Mouse (Mus musculus) bone marrow macrophage, adult 2 months (primary cell): ENCODE results near the gene Sstr3.

ENCODE experiments used
- CTCF ChIP-seq: IDR thresholded peaks from 2 replicates; pipeline ENCODE4 v1.5.1; 2012; ENCODE audit warnings: low read depth, mild to moderate bottlenecking, low read length, moderate library complexity
- POLR2A ChIP-seq: IDR thresholded peaks from 2 replicates; pipeline ENCODE4 v1.6.1; 2012; ENCODE audit warnings: mild to moderate bottlenecking, low read depth, low read length, borderline replicate concordance

DNA sequence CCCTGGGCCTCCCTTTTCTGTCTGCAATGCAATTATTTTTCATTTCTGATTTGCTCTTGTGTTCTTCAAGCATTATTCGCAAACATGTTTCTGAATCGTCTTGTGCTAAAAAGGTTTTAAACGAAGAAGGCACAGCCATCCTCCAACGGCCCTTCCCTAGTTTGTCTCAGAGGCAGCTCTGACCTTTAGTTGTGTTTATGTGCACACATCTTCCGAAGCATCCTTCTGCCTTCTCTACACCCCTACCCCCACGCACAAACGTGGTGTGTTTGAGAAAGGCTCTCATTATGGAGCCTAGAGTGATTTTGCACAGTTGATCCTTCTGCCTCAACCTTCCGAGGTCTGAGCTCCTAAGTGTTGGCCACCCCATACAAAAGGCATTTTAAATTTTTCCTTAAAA lies 4.2 kb upstream of the Sstr3 start:
- TF ChIP-seq CTCF = no peak
- no peak for TF ChIP-seq POLR2A
